Mouse (Mus musculus): ENCODE results near the gene Cyp2c55. TPM values are rescaled to one million over a fixed set of nuclear protein-coding genes. Genes with fewer than 3 reads are reported as not detected.
A peak's percentile ranks its signal among the peaks of the same experiment; 100 is the strongest.

Cyp2c55 gene
- polyA plus RNA-seq (2014; fragmentation: Nextera tagmentation; extraction: Ambion mirVana), result not detected in 2 replicates

DNA sequence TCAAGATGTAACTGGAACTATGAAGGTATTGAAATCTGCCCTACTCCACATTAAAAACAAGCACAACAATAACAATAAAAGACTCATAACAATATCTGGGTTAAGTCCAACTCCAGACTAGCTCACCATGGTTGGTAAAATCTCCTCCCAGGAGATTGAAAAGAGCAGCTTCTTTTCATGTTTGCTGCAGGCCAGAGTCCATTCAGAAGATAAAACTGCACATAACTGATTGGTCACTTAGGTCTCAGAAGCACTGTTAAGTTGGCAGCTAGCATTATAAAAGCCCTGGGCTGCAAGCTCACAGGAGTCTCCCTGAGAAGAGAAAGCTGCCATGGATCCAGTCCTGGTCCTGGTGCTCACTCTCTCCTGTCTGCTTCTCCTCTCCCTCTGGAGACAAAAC lies at the start of gene Cyp2c55:
Cyp2c55 (plus strand) TSS at position 305 of the 400 bp plus-strand sequence.
- no peaks in the 10 kb centered on the region for H3K9me3 ChIP-seq (ENCODE audit: control insufficient read depth, low read length)
- no peaks in the 10 kb centered on the region for H3K27me3 ChIP-seq (ENCODE audit: control insufficient read depth, insufficient read depth, low read length)
- ATAC-seq (ENCODE audit: low FRiP score) (no peak), DNase-seq (ENCODE audit: low spot score) (no peak)
- H3K4me2 ChIP-seq (replicated peaks), result no peak within 1 kb of the TSS
- no peak within 1 kb of the TSS for H3K9ac ChIP-seq
- H3K4me1 ChIP-seq (replicated peaks; ENCODE audit: control insufficient read depth, insufficient read depth, low read length), result no peaks in the 10 kb centered on the region
- no peak within 1 kb of the TSS for H3K27ac ChIP-seq
- no peak within 1 kb of the TSS for H3K4me3 ChIP-seq (replicated peaks; ENCODE audit: low read length)
- H3K36me3 ChIP-seq (replicated peaks; ENCODE audit: control insufficient read depth, insufficient read depth), result no peaks in the 10 kb centered on the region

DNA sequence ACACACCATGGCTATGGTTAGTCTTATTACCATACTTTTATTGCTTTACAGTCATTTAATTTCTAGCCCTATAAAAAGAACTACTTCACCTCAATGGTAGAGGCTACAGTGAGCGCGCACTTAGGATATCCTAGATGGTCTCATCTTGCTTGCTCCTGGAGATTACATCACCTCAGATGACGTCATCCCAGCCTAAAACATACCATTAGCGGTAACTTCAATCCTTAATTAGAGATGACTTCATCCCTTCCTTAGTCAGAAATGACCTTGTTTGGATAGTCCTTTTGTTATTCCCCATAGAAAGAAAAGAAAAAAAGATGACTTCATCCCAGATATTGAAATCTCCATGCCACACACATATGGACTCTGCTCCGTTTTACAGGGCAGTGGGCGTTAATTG lies 36.1 kb upstream of the Cyp2c55 start:
- Histone ChIP-seq H3K4me3 (replicated peaks; ENCODE audit: low read length) (no peak overlapping the region), H3K27ac (no peak overlapping the region), H3K36me3 (replicated peaks; ENCODE audit: control insufficient read depth, insufficient read depth) (0 out of 2 replicates have a peak, but pooled peaks cover 7% of the 10 kb centered on the region), H3K4me1 (replicated peaks; ENCODE audit: control insufficient read depth, insufficient read depth, low read length) (no peaks in the 10 kb centered on the region), H3K4me2 (replicated peaks) (no peak overlapping the region), H3K9me3 (ENCODE audit: control insufficient read depth, low read length) (no peaks in the 10 kb centered on the region), H3K27me3 (ENCODE audit: control insufficient read depth, insufficient read depth, low read length) (no peaks in the 10 kb centered on the region), H3K9ac (no peak overlapping the region)
- WGBS, result 96% methylated on average over 6 of the region's 6 CpGs
- DNase-seq (ENCODE audit: low spot score), result no peak
- no peak for ATAC-seq (ENCODE audit: low FRiP score)

DNA sequence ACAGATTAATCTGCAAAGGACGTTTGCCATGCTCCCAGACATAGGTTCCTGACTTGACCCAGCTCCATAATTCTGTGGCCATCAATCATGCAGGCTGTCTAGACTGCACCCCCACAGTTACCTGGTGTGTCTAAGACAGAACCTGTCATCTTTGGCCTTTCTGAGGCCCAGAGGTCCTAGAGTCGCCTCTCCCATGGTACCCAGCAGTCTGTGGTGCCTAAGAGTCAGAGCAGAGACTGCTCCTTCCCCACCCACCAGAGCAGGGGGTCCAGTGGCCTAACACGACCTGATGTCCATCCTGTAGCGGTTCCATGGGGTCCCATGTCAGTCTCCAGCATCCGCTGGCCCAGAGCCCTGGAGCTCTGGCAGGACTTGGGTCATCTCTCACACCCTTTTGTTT lies 34.2 kb upstream of the Cyp2c55 start:
- Histone ChIP-seq H3K9me3 (ENCODE audit: control insufficient read depth, low read length) (no peaks in the 10 kb centered on the region), H3K27ac (no peak overlapping the region), H3K9ac (no peak overlapping the region), H3K4me3 (replicated peaks; ENCODE audit: low read length) (no peak overlapping the region), H3K36me3 (replicated peaks; ENCODE audit: control insufficient read depth, insufficient read depth) (0 out of 2 replicates have a peak, but pooled peaks cover 7% of the 10 kb centered on the region), H3K27me3 (ENCODE audit: control insufficient read depth, insufficient read depth, low read length) (no peaks in the 10 kb centered on the region), H3K4me2 (replicated peaks) (no peak overlapping the region), H3K4me1 (replicated peaks; ENCODE audit: control insufficient read depth, insufficient read depth, low read length) (no peaks in the 10 kb centered on the region)
- ATAC-seq (ENCODE audit: low FRiP score) (no peak), DNase-seq (ENCODE audit: low spot score) (no peak)
- 80% methylated on average over 5 of the region's 5 CpGs for WGBS

DNA sequence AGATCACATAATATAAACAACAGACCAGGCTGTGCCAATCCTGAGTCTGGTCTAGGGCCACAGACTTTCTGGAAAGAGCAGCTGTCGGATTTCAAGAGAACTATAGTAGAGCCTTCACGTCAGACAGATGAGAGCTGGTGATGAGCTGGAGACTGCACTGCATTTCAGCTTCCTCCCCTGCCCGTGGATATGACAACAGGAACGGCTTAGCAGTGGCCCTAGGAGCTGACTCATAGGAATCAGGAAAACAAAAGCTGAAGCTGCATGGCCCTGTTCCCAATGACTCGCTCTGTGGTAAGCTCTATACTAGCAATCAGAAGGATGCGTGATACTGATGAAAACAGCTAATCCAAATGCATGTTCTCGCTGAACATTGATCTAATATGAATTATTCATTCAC lies 33.2 kb upstream of the Cyp2c55 start:
- no peak overlapping the region for H3K27ac ChIP-seq
- H3K4me2 ChIP-seq (replicated peaks), result no peak overlapping the region
- no peaks in the 10 kb centered on the region for H3K9me3 ChIP-seq (ENCODE audit: control insufficient read depth, low read length)
- no peak overlapping the region for H3K4me3 ChIP-seq (replicated peaks; ENCODE audit: low read length)
- no peaks in the 10 kb centered on the region for H3K27me3 ChIP-seq (ENCODE audit: control insufficient read depth, insufficient read depth, low read length)
- no peak for DNase-seq (ENCODE audit: low spot score)
- H3K9ac ChIP-seq, result no peak overlapping the region
- no peaks in the 10 kb centered on the region for H3K4me1 ChIP-seq (replicated peaks; ENCODE audit: control insufficient read depth, insufficient read depth, low read length)
- 0 out of 2 replicates have a peak, but pooled peaks cover 7% of the 10 kb centered on the region for H3K36me3 ChIP-seq (replicated peaks; ENCODE audit: control insufficient read depth, insufficient read depth)
- ATAC-seq (ENCODE audit: low FRiP score), result no peak
- 64% methylated on average over 7 of the region's 7 CpGs for WGBS

DNA sequence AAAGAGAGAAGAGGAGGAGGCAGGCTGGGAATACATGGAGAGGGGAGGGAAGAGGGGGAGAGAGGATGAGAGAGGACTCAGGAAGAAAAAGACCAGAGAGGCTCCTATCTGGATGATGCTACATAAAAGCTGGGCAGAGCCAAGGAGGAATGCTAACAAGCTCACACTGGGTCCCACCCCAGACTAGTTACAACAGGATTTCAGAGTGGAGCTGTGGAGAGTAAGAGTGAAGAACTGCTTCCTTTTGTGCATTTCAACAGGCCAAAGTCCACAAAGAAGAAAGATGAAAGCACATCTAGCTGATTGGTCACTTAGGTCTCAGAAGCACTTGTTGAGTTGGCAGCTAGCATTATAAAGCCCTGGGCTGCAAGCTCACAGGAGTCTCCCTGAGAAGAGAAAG lies 30.6 kb upstream of the Cyp2c55 start:
- no peak overlapping the region for H3K27ac ChIP-seq
- ATAC-seq (ENCODE audit: low FRiP score), result no peak
- H3K4me3 ChIP-seq (replicated peaks; ENCODE audit: low read length), result no peak overlapping the region

DNA sequence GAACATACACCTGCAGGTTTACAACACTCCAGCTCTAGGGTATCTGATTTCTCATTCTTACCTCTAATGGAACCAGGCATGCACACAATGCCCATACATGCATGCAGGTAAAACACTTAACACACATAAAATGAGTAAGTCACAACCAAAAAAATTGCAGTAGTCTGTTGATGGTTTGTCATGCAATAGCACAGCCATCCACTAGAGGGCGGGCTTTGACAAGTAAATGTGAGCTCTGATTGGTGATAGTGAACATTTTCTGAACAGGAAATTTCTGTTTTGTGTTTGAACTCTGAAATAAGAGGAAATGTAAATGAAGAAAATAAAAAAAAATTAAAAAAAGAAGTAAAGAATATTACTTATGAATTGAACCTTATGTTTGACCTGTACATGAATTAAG lies 24.9 kb upstream of the Cyp2c55 start:
- Histone ChIP-seq H3K4me3 (replicated peaks; ENCODE audit: low read length) (no peak overlapping the region), H3K27ac (no peak overlapping the region), H3K9me3 (ENCODE audit: control insufficient read depth, low read length) (no peaks in the 10 kb centered on the region), H3K36me3 (replicated peaks; ENCODE audit: control insufficient read depth, insufficient read depth) (no peaks in the 10 kb centered on the region), H3K9ac (no peak overlapping the region), H3K27me3 (ENCODE audit: control insufficient read depth, insufficient read depth, low read length) (no peaks in the 10 kb centered on the region), H3K4me1 (replicated peaks; ENCODE audit: control insufficient read depth, insufficient read depth, low read length) (no peaks in the 10 kb centered on the region), H3K4me2 (replicated peaks) (no peak overlapping the region)
- DNase-seq (ENCODE audit: low spot score) (peak; percentile 85), ATAC-seq (ENCODE audit: low FRiP score) (no peak)
- 0% methylated on average over 1 of the region's 1 CpGs for WGBS

More for the DNA sequence above, 30.6 kb upstream of the Cyp2c55 start:
- Histone ChIP-seq H3K4me2 (replicated peaks) (no peak overlapping the region), H3K9me3 (ENCODE audit: control insufficient read depth, low read length) (no peaks in the 10 kb centered on the region), H3K27me3 (ENCODE audit: control insufficient read depth, insufficient read depth, low read length) (no peaks in the 10 kb centered on the region), H3K4me1 (replicated peaks; ENCODE audit: control insufficient read depth, insufficient read depth, low read length) (no peaks in the 10 kb centered on the region), H3K9ac (no peak overlapping the region), H3K36me3 (replicated peaks; ENCODE audit: control insufficient read depth, insufficient read depth) (no peaks in the 10 kb centered on the region)
- no peak for DNase-seq (ENCODE audit: low spot score)

DNA sequence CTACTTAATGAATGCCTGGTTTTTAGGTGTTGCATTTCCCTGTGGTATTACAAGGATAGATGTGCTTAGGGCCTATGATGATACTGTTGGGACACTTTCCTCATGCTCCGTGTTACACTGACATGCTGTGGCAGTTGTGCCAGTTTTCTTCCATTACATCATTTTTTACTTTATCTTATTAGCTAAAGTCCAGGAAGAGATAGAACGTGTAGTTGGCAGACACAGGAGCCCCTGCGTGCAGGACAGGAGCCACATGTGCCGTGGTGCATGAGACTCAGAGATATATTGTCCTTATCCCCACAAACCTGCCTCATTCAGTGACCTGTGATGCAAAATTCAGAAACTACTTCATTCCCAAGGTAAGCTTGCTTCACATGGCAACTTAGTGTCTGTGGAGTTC lies 8.6 kb upstream of the Cyp2c55 start:
- no peaks in the 10 kb centered on the region for H3K36me3 ChIP-seq (replicated peaks; ENCODE audit: control insufficient read depth, insufficient read depth)
- no peak overlapping the region for H3K27ac ChIP-seq
- DNase-seq (ENCODE audit: low spot score) (no peak), ATAC-seq (ENCODE audit: low FRiP score) (no peak)
- 86% methylated on average over 4 of the region's 4 CpGs for WGBS
- no peaks in the 10 kb centered on the region for H3K4me1 ChIP-seq (replicated peaks; ENCODE audit: control insufficient read depth, insufficient read depth, low read length)
- no peaks in the 10 kb centered on the region for H3K27me3 ChIP-seq (ENCODE audit: control insufficient read depth, insufficient read depth, low read length)
- no peak overlapping the region for H3K9ac ChIP-seq
- H3K4me2 ChIP-seq (replicated peaks), result no peak overlapping the region
- no peak overlapping the region for H3K4me3 ChIP-seq (replicated peaks; ENCODE audit: low read length)
- H3K9me3 ChIP-seq (ENCODE audit: control insufficient read depth, low read length), result 0 out of 2 replicates have a peak, but pooled peaks cover 4% of the 10 kb centered on the region

DNA sequence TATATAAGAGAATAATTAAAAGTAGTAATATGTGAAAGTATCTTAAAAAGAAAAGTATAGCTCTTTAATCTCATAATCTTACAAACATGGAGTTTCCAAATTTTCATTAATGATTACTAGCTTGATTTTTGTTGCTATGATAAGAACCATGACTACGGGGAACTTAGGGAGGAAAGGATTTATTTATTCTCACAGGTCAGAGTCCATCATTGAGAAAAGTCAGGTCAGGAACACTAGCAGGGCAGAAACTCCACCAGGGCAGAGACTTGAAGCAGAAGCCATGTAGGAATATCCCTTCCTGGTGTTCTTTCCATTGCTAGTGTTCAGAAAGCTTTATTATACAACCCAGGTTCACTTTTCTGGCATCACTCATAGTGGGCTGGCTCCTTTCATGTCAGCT lies 8.1 kb upstream of the Cyp2c55 start:
- no peak overlapping the region for H3K27ac ChIP-seq
- H3K4me1 ChIP-seq (replicated peaks; ENCODE audit: control insufficient read depth, insufficient read depth, low read length), result no peaks in the 10 kb centered on the region
- ATAC-seq (ENCODE audit: low FRiP score), result no peak
- H3K9me3 ChIP-seq (ENCODE audit: control insufficient read depth, low read length), result 0 out of 2 replicates have a peak, but pooled peaks cover under 1% of the 10 kb centered on the region
- 90% methylated on average over 1 of the region's 1 CpGs for WGBS
- no peak overlapping the region for H3K4me2 ChIP-seq (replicated peaks)
- no peaks in the 10 kb centered on the region for H3K36me3 ChIP-seq (replicated peaks; ENCODE audit: control insufficient read depth, insufficient read depth)
- no peak overlapping the region for H3K9ac ChIP-seq
- H3K27me3 ChIP-seq (ENCODE audit: control insufficient read depth, insufficient read depth, low read length), result no peaks in the 10 kb centered on the region
- DNase-seq (ENCODE audit: low spot score), result no peak
- no peak overlapping the region for H3K4me3 ChIP-seq (replicated peaks; ENCODE audit: low read length)

DNA sequence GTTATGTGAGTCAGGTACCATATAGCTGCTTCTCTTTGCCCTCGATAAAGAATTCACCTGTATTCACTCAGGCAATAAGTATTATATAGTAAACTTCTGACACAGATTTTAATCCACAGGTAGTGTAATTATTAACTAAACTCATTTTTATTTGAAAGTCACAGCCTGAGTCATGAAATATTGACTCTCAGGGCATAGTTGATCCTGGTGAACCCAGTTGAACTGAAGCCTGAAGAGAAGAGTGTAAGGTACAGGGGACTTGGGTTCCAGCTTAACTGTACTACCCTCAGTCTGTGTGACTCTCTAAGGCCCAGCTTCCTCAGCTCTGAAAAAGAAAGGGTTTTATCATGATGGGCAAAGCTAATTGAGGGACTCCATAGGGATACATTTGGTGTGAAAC lies 1.7 kb upstream of the Cyp2c55 start:
- H3K4me2 ChIP-seq (replicated peaks), result no peak overlapping the region
- 86% methylated on average over 1 of the region's 1 CpGs for WGBS
- DNase-seq (ENCODE audit: low spot score), result no peak
- H3K36me3 ChIP-seq (replicated peaks; ENCODE audit: control insufficient read depth, insufficient read depth), result no peaks in the 10 kb centered on the region
- H3K27ac ChIP-seq, result no peak overlapping the region
- no peak for ATAC-seq (ENCODE audit: low FRiP score)
- no peak overlapping the region for H3K9ac ChIP-seq
- H3K9me3 ChIP-seq (ENCODE audit: control insufficient read depth, low read length), result no peaks in the 10 kb centered on the region
- no peak overlapping the region for H3K4me3 ChIP-seq (replicated peaks; ENCODE audit: low read length)
- no peaks in the 10 kb centered on the region for H3K4me1 ChIP-seq (replicated peaks; ENCODE audit: control insufficient read depth, insufficient read depth, low read length)
- H3K27me3 ChIP-seq (ENCODE audit: control insufficient read depth, insufficient read depth, low read length), result no peaks in the 10 kb centered on the region

DNA sequence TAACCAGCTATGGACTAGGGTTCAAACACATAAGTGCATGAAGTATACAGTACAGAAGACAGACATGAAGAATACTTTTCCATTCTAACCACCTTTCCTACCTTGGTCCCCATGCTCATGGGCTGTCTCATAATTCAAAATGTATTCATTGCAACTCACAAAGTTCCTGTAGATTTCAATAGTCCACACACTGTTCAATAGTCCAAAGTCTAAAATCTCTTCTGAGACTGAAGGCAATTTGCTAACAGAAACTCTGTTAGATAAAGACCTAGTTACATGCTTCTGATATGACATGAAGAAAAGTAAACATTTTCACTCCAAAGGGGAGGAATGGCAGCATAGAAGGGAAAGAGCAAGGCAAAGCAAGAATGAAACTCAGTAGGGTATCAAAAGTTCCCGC lies 51.1 kb downstream of the Cyp2c55 start:
- 90% methylated on average over 1 of the region's 1 CpGs for WGBS

More for the DNA sequence above, 51.1 kb downstream of the Cyp2c55 start:
- ATAC-seq (ENCODE audit: low FRiP score) (no peak), DNase-seq (ENCODE audit: low spot score) (no peak)
- no peaks in the 10 kb centered on the region for H3K4me1 ChIP-seq (replicated peaks; ENCODE audit: control insufficient read depth, insufficient read depth, low read length)
- no peaks in the 10 kb centered on the region for H3K9me3 ChIP-seq (ENCODE audit: control insufficient read depth, low read length)
- no peaks in the 10 kb centered on the region for H3K27me3 ChIP-seq (ENCODE audit: control insufficient read depth, insufficient read depth, low read length)
- no peaks in the 10 kb centered on the region for H3K36me3 ChIP-seq (replicated peaks; ENCODE audit: control insufficient read depth, insufficient read depth)
- no peak overlapping the region for H3K4me2 ChIP-seq (replicated peaks)
- no peak overlapping the region for H3K4me3 ChIP-seq (replicated peaks; ENCODE audit: low read length)
- H3K9ac ChIP-seq, result no peak overlapping the region
- no peak overlapping the region for H3K27ac ChIP-seq
